Mouse (Mus musculus) MEL (cell line): ENCODE results near the gene Mapk10. TPM values are rescaled to one million over a fixed set of nuclear protein-coding genes. Genes with fewer than 3 reads are reported as not detected.

Experiments used
- DNase-seq: peaks from one replicate; pipeline ENCODE4 v3.0.0; 2011; ENCODE audit warnings: low read depth, low spot score
- H3K27ac ChIP-seq: 2 replicates; pipeline ENCODE4 v1.5.1; 2012; ENCODE audit warnings: low read depth, mild to moderate bottlenecking, control low read depth, low read length, moderate library complexity; ENCODE audit not compliant: control insufficient read depth
- H3K27me3 ChIP-seq, 2 experiments: fragments of 150-350 bp in 1 of 2; sonication (generic) in 1 of 2; 2 replicates each; pipeline ENCODE4 v1.6.1; 2012; ENCODE audit warnings: low read length in 2 of 2, mild to moderate bottlenecking in 2 of 2, improper control_type of control experiment in 1 of 2, moderate library complexity in 1 of 2; ENCODE audit not compliant: insufficient read depth in 2 of 2, control insufficient read depth in 1 of 2
- H3K36me3 ChIP-seq, 2 experiments: 2 replicates each; pipeline ENCODE4 v1.6.1; 2012 to 2014; ENCODE audit warnings: low read length in 2 of 2, improper control_type of control experiment in 1 of 2, inconsistent platforms in 1 of 2, mild to moderate bottlenecking in 1 of 2; ENCODE audit not compliant: insufficient read depth in 2 of 2, control insufficient read depth in 1 of 2
- H3K4me1 ChIP-seq, 2 experiments: fragments of 150-350 bp in 1 of 2; sonication (generic) in 1 of 2; 2 replicates each; pipeline ENCODE4 v1.6.1; 2012; ENCODE audit warnings: low read length in 2 of 2, improper control_type of control experiment in 1 of 2, mild to moderate bottlenecking in 1 of 2; ENCODE audit not compliant: insufficient read depth in 2 of 2, control insufficient read depth in 1 of 2
- H3K4me3 ChIP-seq, 2 experiments: fragments of 150-350 bp in 1 of 2; sonication (generic) in 1 of 2; 2 replicates each; pipeline ENCODE4 v1.5.1; 2012; ENCODE audit warnings: low read depth in 2 of 2, low read length in 2 of 2, mild to moderate bottlenecking in 2 of 2, moderate library complexity in 2 of 2, control low read depth in 1 of 2, improper control_type of control experiment in 1 of 2; ENCODE audit not compliant: control insufficient read depth in 1 of 2, insufficient read depth in 1 of 2
- H3K79me2 ChIP-seq: 2 replicates; pipeline ENCODE4 v1.6.1; 2012; ENCODE audit warnings: mild to moderate bottlenecking, low read length, moderate library complexity; ENCODE audit not compliant: control insufficient read depth, poor library complexity, insufficient read depth
- H3K9ac ChIP-seq: 2 replicates; pipeline ENCODE4 v1.6.1; 2012; ENCODE audit warnings: low read depth, mild to moderate bottlenecking, control low read depth, low read length, moderate library complexity; ENCODE audit not compliant: control insufficient read depth, poor library complexity, severe bottlenecking
- H3K9me3 ChIP-seq: fragments of 150-350 bp; sonication (generic); replicated peaks from 2 replicates; pipeline ENCODE4 v1.6.1; 2012; ENCODE audit warnings: mild to moderate bottlenecking, low read length, improper control_type of control experiment, moderate library complexity; ENCODE audit not compliant: insufficient read depth
- BHLHE40 ChIP-seq: IDR thresholded peaks from 2 replicates; pipeline ENCODE4 v1.6.1; 2012; ENCODE audit warnings: low read depth, mild to moderate bottlenecking, inconsistent platforms, low read length, improper control_type of control experiment, borderline replicate concordance
- CHD1 ChIP-seq: IDR thresholded peaks from 2 replicates; pipeline ENCODE4 v1.6.1; 2012; ENCODE audit warnings: low read depth, mild to moderate bottlenecking, inconsistent platforms, low read length, improper control_type of control experiment
- CHD2 ChIP-seq: IDR thresholded peaks from 2 replicates; pipeline ENCODE4 v1.6.1; 2011; ENCODE audit warnings: low read length, improper control_type of control experiment
- E2F4 ChIP-seq: IDR thresholded peaks from 2 replicates; pipeline ENCODE4 v1.6.1; 2011; ENCODE audit warnings: low read depth, low read length, improper control_type of control experiment, borderline replicate concordance
- HCFC1 ChIP-seq: IDR thresholded peaks from 2 replicates; pipeline ENCODE4 v1.6.1; 2012; ENCODE audit warnings: low read depth, mild to moderate bottlenecking, inconsistent platforms, low read length, improper control_type of control experiment, moderate library complexity
- KAT2A ChIP-seq: conservative IDR thresholded peaks from 2 replicates; pipeline ENCODE4 v1.6.1; 2012; ENCODE audit warnings: low read depth, low read length, improper control_type of control experiment, inconsistent platforms
- MAFK ChIP-seq: IDR thresholded peaks from 2 replicates; pipeline ENCODE4 v1.6.1; 2011; ENCODE audit warnings: low read depth, mild to moderate bottlenecking, low read length, improper control_type of control experiment, borderline replicate concordance
- MAZ ChIP-seq: IDR thresholded peaks from 2 replicates; pipeline ENCODE4 v1.6.1; 2012; ENCODE audit warnings: low read depth, mild to moderate bottlenecking, inconsistent platforms, low read length, improper control_type of control experiment
- MEF2A ChIP-seq: IDR thresholded peaks from 2 replicates; pipeline ENCODE4 v1.6.1; 2014; ENCODE audit warnings: low read depth, mild to moderate bottlenecking, inconsistent platforms, low read length, improper control_type of control experiment; ENCODE audit not compliant: poor library complexity, insufficient replicate concordance, severe bottlenecking; ENCODE audit errors: extremely low read depth
- POLR2AphosphoS5 ChIP-seq: IDR thresholded peaks from 2 replicates; pipeline ENCODE4 v1.6.1; 2012; ENCODE audit warnings: low read depth, borderline replicate concordance, mild to moderate bottlenecking, inconsistent platforms, low read length, moderate library complexity, mixed read lengths
- RCOR1 ChIP-seq: IDR thresholded peaks from 2 replicates; pipeline ENCODE4 v1.6.1; 2012; ENCODE audit warnings: low read depth, mild to moderate bottlenecking, inconsistent platforms, low read length, improper control_type of control experiment
- TAL1 ChIP-seq: IDR thresholded peaks from 2 replicates; pipeline ENCODE4 v1.6.1; 2012; ENCODE audit warnings: mild to moderate bottlenecking, inconsistent platforms, low read length, moderate library complexity, mixed read lengths
- UBTF ChIP-seq: IDR thresholded peaks from 2 replicates; pipeline ENCODE4 v1.6.1; 2012; ENCODE audit warnings: low read depth, mild to moderate bottlenecking, inconsistent platforms, low read length, improper control_type of control experiment, moderate library complexity, borderline replicate concordance; ENCODE audit not compliant: insufficient read depth
- polyA plus RNA-seq, 2 experiments: library from polyadenylated mRNA; stranded (reverse) in 1 of 2; unstranded in 1 of 2; fragments of >175 nt in 1 of 2; fragments of >200 nt in 1 of 2; gene quantifications; 2 replicates each; pipeline versions ENCODE4 v1.2.1 to v1.2.4; 2012; ENCODE audit warnings: low replicate concordance in 2 of 2, low read depth in 1 of 2; ENCODE audit not compliant: insufficient read length in 2 of 2, insufficient read depth in 1 of 2, missing spikeins in 1 of 2
- total RNA-seq: library from RNA; depleted of rRNA; stranded (reverse); fragments of 300-350 nt; gene quantifications from 2 replicates; pipeline ENCODE4 v1.2.3, GENCODE M21; 2012

Gene Mapk10
- total and polyA plus RNA-seq, 3 experiments, result not detected

DNA sequence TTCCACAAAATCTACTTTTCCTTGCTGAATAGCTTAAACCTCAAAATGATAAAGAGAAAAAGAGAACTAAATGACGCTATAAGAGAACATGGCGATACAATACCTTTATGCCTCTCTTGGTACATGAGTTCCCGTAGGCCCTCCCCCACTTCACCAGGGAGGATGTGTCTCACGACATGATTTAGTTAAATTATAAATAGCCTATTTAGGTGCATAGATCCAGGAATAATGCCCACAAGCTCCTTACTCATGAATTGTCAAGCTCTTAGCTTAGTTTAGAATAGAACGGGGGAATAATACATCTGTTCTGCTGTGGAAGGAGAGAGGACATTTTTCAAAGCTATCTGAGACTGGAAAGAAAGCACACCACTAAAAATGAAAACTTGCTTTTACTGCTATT, 43.8 kb downstream of the Mapk10 start:
- Histone ChIP-seq H3K79me2 (no peaks in the 10 kb centered on the region), H3K36me3 (no peaks in the 10 kb centered on the region), H3K4me1 (no peaks in the 10 kb centered on the region), H3K27ac (no peak overlapping the region), H3K4me3 (no peak overlapping the region), H3K27me3 (no peaks in the 10 kb centered on the region), H3K9ac (no peak overlapping the region), H3K9me3 (no peaks in the 10 kb centered on the region)
- DNase-seq, result no peak
- no peak for TF ChIP-seq MEF2A
- TF ChIP-seq BHLHE40, result no peak
- TF ChIP-seq E2F4, result no peak
- no peak for TF ChIP-seq HCFC1
- TF ChIP-seq MAZ, result no peak
- TF ChIP-seq CHD1, result no peak
- TF ChIP-seq KAT2A, result no peak
- no peak for TF ChIP-seq MAFK

DNA sequence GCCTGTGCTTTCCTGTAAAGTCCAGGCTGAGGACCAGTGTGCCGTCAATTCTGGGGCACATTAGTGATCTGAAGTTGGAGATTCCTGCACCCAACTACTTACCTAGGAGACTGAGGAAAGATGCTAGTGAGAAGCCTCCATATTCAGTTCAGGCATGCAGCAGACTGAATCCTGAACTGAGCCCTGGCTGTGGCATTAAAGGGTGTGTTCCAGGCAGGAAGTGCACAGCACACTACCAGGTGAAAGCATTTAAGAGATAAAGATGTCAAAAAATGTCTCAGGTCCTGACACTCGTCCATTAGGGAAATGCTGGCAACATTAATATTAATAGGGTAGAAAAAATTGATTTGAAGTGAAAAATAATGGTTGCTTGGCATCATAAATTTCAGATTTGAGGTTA, 44.4 kb downstream of the Mapk10 start:
- Histone ChIP-seq H3K9me3 (no peaks in the 10 kb centered on the region), H3K4me3 (no peak overlapping the region), H3K79me2 (no peaks in the 10 kb centered on the region), H3K9ac (no peak overlapping the region), H3K27me3 (no peaks in the 10 kb centered on the region), H3K4me1 (no peaks in the 10 kb centered on the region), H3K27ac (no peak overlapping the region), H3K36me3 (no peaks in the 10 kb centered on the region)
- DNase-seq, result no peak
- no peak for TF ChIP-seq CHD2
- no peak for TF ChIP-seq MEF2A
- TF ChIP-seq POLR2AphosphoS5, result no peak
- TF ChIP-seq MAFK, result no peak
- no peak for TF ChIP-seq TAL1
- TF ChIP-seq RCOR1, result no peak
- TF ChIP-seq UBTF, result no peak

DNA sequence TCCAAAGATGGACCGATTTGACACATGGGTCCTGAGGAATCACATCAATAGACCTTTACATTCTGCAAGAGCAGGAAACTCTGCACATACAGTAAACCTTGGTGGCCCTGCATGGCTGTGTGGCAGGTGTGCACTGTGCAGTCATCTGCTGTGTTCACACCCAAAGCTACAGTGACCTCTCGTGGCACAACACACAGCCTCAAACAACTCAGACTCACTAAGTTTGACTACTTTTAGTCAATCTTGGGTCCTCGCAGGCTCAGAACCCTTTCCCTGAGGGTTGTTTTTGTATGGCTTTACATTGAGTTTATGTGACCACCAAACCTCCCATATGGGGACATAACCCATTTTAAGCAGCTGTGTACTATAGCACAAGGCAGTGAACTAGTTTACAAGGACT, 47.1 kb downstream of the Mapk10 start:
- no peaks in the 10 kb centered on the region for H3K9me3 ChIP-seq
- no peaks in the 10 kb centered on the region for H3K4me1 ChIP-seq
- DNase-seq, result no peak
- TF ChIP-seq TAL1, result no peak
- H3K27me3 ChIP-seq, result no peaks in the 10 kb centered on the region
- no peaks in the 10 kb centered on the region for H3K36me3 ChIP-seq
- H3K9ac ChIP-seq, result no peak overlapping the region
- H3K4me3 ChIP-seq, result no peak overlapping the region
- no peak overlapping the region for H3K27ac ChIP-seq
- no peaks in the 10 kb centered on the region for H3K79me2 ChIP-seq
